Comparison of ENCODE assay signal across 21 mouse cellular contexts in genomic region chr2:154789381-154789780, GRCm38 (mm10). TPM values are rescaled to one million over a fixed set of nuclear protein-coding genes. Genes with fewer than 3 reads are reported as not detected.
DNase-seq lines count a peak whose midpoint lies in the region; ATAC-seq lines count a peak whose summit lies in the region.
"Had no signal": no experiment of that assay in that cellular context is flagged by ENCODE, and none has a peak within 500 bp of the region (broad histone marks: within the 10 kb centered on the region; RNA-seq: fewer than 3 reads in every experiment).

No protein-coding gene starts in this region.

- DNase-seq in forebrain, embryonic 10.5 days (ENCODE audit: extremely low spot score, low spot score), result no peak
- no peak for DNase-seq in forebrain, embryonic 11.5 days (ENCODE audit: low spot score)
- no peak for DNase-seq in midbrain, embryonic 10.5 days (ENCODE audit: low spot score)
- no peak for DNase-seq in midbrain, embryonic 11.5 days (ENCODE audit: low spot score, missing footprints)
- no peak for DNase-seq in thymus, postnatal 14 days
- no peak for DNase-seq in adrenal gland, postnatal 10 days
- DNase-seq: gastrocnemius, adult 2 months; lung, postnatal 14 days had no signal

- H3K27ac ChIP-seq in forebrain, embryonic 10.5 days, result peak overlapping the region; percentile 99; the same call in 1 of the 2 replicates
- no peak overlapping the region for H3K27ac ChIP-seq in forebrain, embryonic 11.5 days (ENCODE audit: low read depth, low read length)
- H3K27ac ChIP-seq in midbrain, embryonic 10.5 days (replicated peaks), result peak overlapping the region; percentile 99; the same call in 1 of the 2 replicates
- H3K27ac ChIP-seq in midbrain, embryonic 11.5 days (ENCODE audit: low read depth, low read length), result no peak overlapping the region
- H3K27ac ChIP-seq in liver, embryonic 12.5 days, result peak overlapping the region; percentile 94
- H3K27ac ChIP-seq: intestine, embryonic 15.5 days; kidney, postnatal 0 days had no signal

- H3K4me2 ChIP-seq in forebrain, embryonic 11.5 days (ENCODE audit: low read depth, low read length, severe bottlenecking), result no peak overlapping the region
- no peak overlapping the region for H3K4me2 ChIP-seq in midbrain, embryonic 11.5 days
- peak overlapping the region; percentile 81 for H3K4me2 ChIP-seq in liver, embryonic 12.5 days

- 76% methylated on average over 6 of the region's 6 CpGs for WGBS in forebrain, embryonic 10.5 days
- 79% methylated on average over 6 of the region's 6 CpGs for WGBS in forebrain, embryonic 11.5 days
- WGBS in midbrain, embryonic 10.5 days, result 73% methylated on average over 6 of the region's 6 CpGs
- 70% methylated on average over 6 of the region's 6 CpGs for WGBS in midbrain, embryonic 11.5 days
- WGBS in liver, embryonic 12.5 days (ENCODE audit: insufficient replicate concordance), result 61% methylated on average over 6 of the region's 6 CpGs

- H3K9ac ChIP-seq in forebrain, embryonic 11.5 days (ENCODE audit: low read length), result no peak overlapping the region
- H3K9ac ChIP-seq in midbrain, embryonic 11.5 days (ENCODE audit: low read length), result no peak overlapping the region
- peak overlapping the region; percentile 65 for H3K9ac ChIP-seq in liver, embryonic 12.5 days

- H3K4me3 ChIP-seq in forebrain, embryonic 10.5 days, result peak overlapping the region; percentile 98; the same call in 1 of the 2 replicates
- no peak overlapping the region for H3K4me3 ChIP-seq in forebrain, embryonic 11.5 days (ENCODE audit: low read depth, low read length)
- peak overlapping the region; percentile 98 for H3K4me3 ChIP-seq in midbrain, embryonic 10.5 days
- no peak overlapping the region for H3K4me3 ChIP-seq in midbrain, embryonic 11.5 days (ENCODE audit: low read depth, low read length)
- peak overlapping the region; percentile 97; the same call in 1 of the 2 replicates for H3K4me3 ChIP-seq in liver, embryonic 12.5 days

- H3K27me3 ChIP-seq in forebrain, embryonic 10.5 days (ENCODE audit: poor library complexity, severe bottlenecking), result no peaks in the 10 kb centered on the region
- no peaks in the 10 kb centered on the region for H3K27me3 ChIP-seq in forebrain, embryonic 11.5 days (ENCODE audit: control insufficient read depth, insufficient read depth, low read length)
- H3K27me3 ChIP-seq in midbrain, embryonic 10.5 days (ENCODE audit: low read depth, poor library complexity, severe bottlenecking), result no peaks in the 10 kb centered on the region
- no peaks in the 10 kb centered on the region for H3K27me3 ChIP-seq in midbrain, embryonic 11.5 days (ENCODE audit: control insufficient read depth, insufficient read depth, low read length)
- no peaks in the 10 kb centered on the region; the same call in 1 of the 2 replicates for H3K27me3 ChIP-seq in liver, embryonic 12.5 days (replicated peaks)
- H3K27me3 ChIP-seq: intestine, embryonic 15.5 days had no signal

- no peaks in the 10 kb centered on the region for H3K9me3 ChIP-seq in forebrain, embryonic 10.5 days
- no peaks in the 10 kb centered on the region for H3K9me3 ChIP-seq in forebrain, embryonic 11.5 days (ENCODE audit: control insufficient read depth, low read length)
- H3K9me3 ChIP-seq in midbrain, embryonic 10.5 days (replicated peaks), result no peaks in the 10 kb centered on the region
- no peaks in the 10 kb centered on the region for H3K9me3 ChIP-seq in midbrain, embryonic 11.5 days (ENCODE audit: control insufficient read depth, low read length)
- H3K9me3 ChIP-seq in liver, embryonic 12.5 days (replicated peaks), result no peaks in the 10 kb centered on the region
- H3K9me3 ChIP-seq: G1E; intestine, embryonic 15.5 days had no signal

- H3K4me1 ChIP-seq in forebrain, embryonic 10.5 days, result peaks cover 53% of the 10 kb centered on the region
- H3K4me1 ChIP-seq in forebrain, embryonic 11.5 days (replicated peaks; ENCODE audit: control insufficient read depth, insufficient read depth, low read length), result peaks cover 6% of the 10 kb centered on the region
- peaks cover 64% of the 10 kb centered on the region for H3K4me1 ChIP-seq in midbrain, embryonic 10.5 days
- peaks cover 28% of the 10 kb centered on the region for H3K4me1 ChIP-seq in midbrain, embryonic 11.5 days (ENCODE audit: control insufficient read depth, insufficient read depth, low read length)
- peaks cover 72% of the 10 kb centered on the region for H3K4me1 ChIP-seq in liver, embryonic 12.5 days

- peaks cover 8% of the 10 kb centered on the region; the same call in 1 of the 2 replicates for H3K36me3 ChIP-seq in forebrain, embryonic 10.5 days (replicated peaks)
- H3K36me3 ChIP-seq in forebrain, embryonic 11.5 days (ENCODE audit: control insufficient read depth, insufficient read depth, low read length), result no peaks in the 10 kb centered on the region
- H3K36me3 ChIP-seq in midbrain, embryonic 10.5 days, result no peaks in the 10 kb centered on the region
- no peaks in the 10 kb centered on the region for H3K36me3 ChIP-seq in midbrain, embryonic 11.5 days (ENCODE audit: control insufficient read depth, insufficient read depth, low read length)
- peaks cover 17% of the 10 kb centered on the region for H3K36me3 ChIP-seq in liver, embryonic 12.5 days
- H3K36me3 ChIP-seq: intestine, embryonic 15.5 days had no signal

- ATAC-seq in forebrain, embryonic 11.5 days (replicated peaks; ENCODE audit: low FRiP score), result no peak
- no peak for ATAC-seq in midbrain, embryonic 11.5 days (ENCODE audit: low FRiP score)
- ATAC-seq in liver, embryonic 12.5 days, result no peak
- ATAC-seq: intestine, embryonic 15.5 days had no signal

RNA-seq across cellular contexts. Expression of gene Raly, which starts 1.5 kb away (rescaled TPM):
- polyA plus RNA-seq in forebrain, embryonic 10.5 days (2016; fragmentation: Nextera tagmentation; extraction: Ambion mirVana), result 45.6 and 56.1 TPM in 2 replicates
- polyA plus RNA-seq in forebrain, embryonic 11.5 days (2014; fragmentation: Nextera tagmentation; extraction: Ambion mirVana), result 92.4 and 102 TPM in 2 replicates
- 48.3 and 50.1 TPM in 2 replicates for polyA plus RNA-seq in midbrain, embryonic 10.5 days (2016; fragmentation: Nextera tagmentation; extraction: Ambion mirVana)
- 56.9 and 66.8 TPM in 2 replicates for polyA plus RNA-seq in midbrain, embryonic 11.5 days (2014; fragmentation: Nextera tagmentation; extraction: Ambion mirVana)
- 29.6 and 37.1 TPM in 2 replicates for polyA plus RNA-seq in liver, embryonic 12.5 days (2016; fragmentation: Nextera tagmentation; extraction: Ambion mirVana)
- total RNA-seq in adrenal gland, postnatal 10 days (2021), result 100 to 1,000 TPM; 170 to 177 TPM

RNA-seq across cellular contexts. Expression of gene a, which starts 1.8 kb away (rescaled TPM):
- polyA plus RNA-seq in forebrain, embryonic 10.5 days (2016; fragmentation: Nextera tagmentation; extraction: Ambion mirVana), result 1.3 and 2.0 TPM in 2 replicates
- 0.69 and 1.0 TPM in 2 replicates for polyA plus RNA-seq in forebrain, embryonic 11.5 days (2014; fragmentation: Nextera tagmentation; extraction: Ambion mirVana)
- 0.68 and 0.94 TPM in 2 replicates for polyA plus RNA-seq in midbrain, embryonic 10.5 days (2016; fragmentation: Nextera tagmentation; extraction: Ambion mirVana)
- 0.36 and 0.40 TPM in 2 replicates for polyA plus RNA-seq in midbrain, embryonic 11.5 days (2014; fragmentation: Nextera tagmentation; extraction: Ambion mirVana)
- polyA plus RNA-seq in liver, embryonic 12.5 days (2016; fragmentation: Nextera tagmentation; extraction: Ambion mirVana), result 0.29 and 0.36 TPM in 2 replicates
- not detected for total RNA-seq in adrenal gland, postnatal 10 days (2021)
- total RNA-seq: G1E; gastrocnemius, adult 2 months; granulocyte monocyte progenitor cell, adult 5-6 weeks; layer of hippocampus, adult 2 months; left cerebral cortex, postnatal 36 days; liver, adult 2 months; megakaryocyte-erythroid progenitor cell, adult 5-6 weeks had no signal
- polyA plus RNA-seq: liver, adult 2 months had no signal

RNA-seq across cellular contexts. Expression of gene Gm14214, which starts 19.6 kb away (rescaled TPM):
- polyA plus RNA-seq in forebrain, embryonic 10.5 days (2016; fragmentation: Nextera tagmentation; extraction: Ambion mirVana), result not detected in 2 replicates
- not detected in 2 replicates for polyA plus RNA-seq in forebrain, embryonic 11.5 days (2014; fragmentation: Nextera tagmentation; extraction: Ambion mirVana)
- not detected in 2 replicates for polyA plus RNA-seq in midbrain, embryonic 10.5 days (2016; fragmentation: Nextera tagmentation; extraction: Ambion mirVana)
- polyA plus RNA-seq in midbrain, embryonic 11.5 days (2014; fragmentation: Nextera tagmentation; extraction: Ambion mirVana), result not detected in 2 replicates
- polyA plus RNA-seq in liver, embryonic 12.5 days (2016; fragmentation: Nextera tagmentation; extraction: Ambion mirVana), result not detected in 2 replicates
- total RNA-seq in adrenal gland, postnatal 10 days (2021), result not detected
- total RNA-seq: G1E; gastrocnemius, adult 2 months; granulocyte monocyte progenitor cell, adult 5-6 weeks; layer of hippocampus, adult 2 months; left cerebral cortex, postnatal 36 days; liver, adult 2 months; megakaryocyte-erythroid progenitor cell, adult 5-6 weeks had no signal
- polyA plus RNA-seq: embryonic facial prominence, embryonic 14.5 days; G1E; heart, embryonic 16.5 days; hindbrain, embryonic 11.5 days; intestine, embryonic 15.5 days; kidney, postnatal 0 days; liver, adult 2 months; testis, adult 2 months had no signal

Comparison
In these comparisons a context has a peak if more than half of its experiments do, and no peak if none do; other contexts are left out.
1. H3K27ac ChIP-seq: peak in forebrain, embryonic 10.5 days (single experiment), midbrain, embryonic 10.5 days (single experiment) and liver, embryonic 12.5 days (single experiment); none in forebrain, embryonic 11.5 days (single experiment) and midbrain, embryonic 11.5 days (single experiment).
2. H3K4me3 ChIP-seq: peak in forebrain, embryonic 10.5 days (single experiment), midbrain, embryonic 10.5 days (single experiment) and liver, embryonic 12.5 days (single experiment); none in forebrain, embryonic 11.5 days (single experiment) and midbrain, embryonic 11.5 days (single experiment).